Mouse (Mus musculus): ENCODE measurements at regions not wholly inside any gene's neighbourhood (a gene's known extent, or its start where the extent isn't known, plus 50 kb on each side); places are given as distances from the start of the nearest gene placed in this dataset.
"Not testable (repeated sequence)": the region's sequence is repeated elsewhere in the genome, so short reads cannot be mapped to it uniquely, and the experiment has no call there.

DNA sequence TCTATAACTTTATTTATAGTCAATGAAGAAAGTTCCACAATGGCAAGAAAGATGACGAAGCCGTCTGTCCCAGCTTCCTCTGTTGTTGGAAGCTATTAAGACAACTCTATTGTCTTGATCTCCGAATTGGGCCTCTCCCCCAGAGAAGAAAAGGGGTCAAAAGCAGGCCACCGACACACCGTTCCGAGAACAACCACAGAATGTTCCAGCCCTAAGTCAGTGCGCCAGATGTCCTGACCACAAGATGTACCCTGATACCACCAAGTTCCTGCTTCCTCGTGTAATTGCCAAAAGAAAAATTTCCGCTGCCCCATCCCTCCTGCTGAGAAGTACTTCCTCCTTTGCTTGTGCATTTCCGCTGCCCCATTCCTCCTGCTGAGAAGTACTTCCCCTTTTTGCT lies 348.8 kb downstream of the Adam3 start:
- TF ChIP-seq CTCF (IDR thresholded peaks at IDR 0.05; ENCODE audit: extremely low read depth, insufficient read length, insufficient replicate concordance, low read depth, low read length); POLR2A (IDR thresholded peaks at IDR 0.05; ENCODE audit: low read depth, low read length): not testable (repeated sequence)

All from small intestine, adult 2 months (tissue).